Comparison of ENCODE assay signal across 1 mouse cellular context in the genomic region with DNA sequence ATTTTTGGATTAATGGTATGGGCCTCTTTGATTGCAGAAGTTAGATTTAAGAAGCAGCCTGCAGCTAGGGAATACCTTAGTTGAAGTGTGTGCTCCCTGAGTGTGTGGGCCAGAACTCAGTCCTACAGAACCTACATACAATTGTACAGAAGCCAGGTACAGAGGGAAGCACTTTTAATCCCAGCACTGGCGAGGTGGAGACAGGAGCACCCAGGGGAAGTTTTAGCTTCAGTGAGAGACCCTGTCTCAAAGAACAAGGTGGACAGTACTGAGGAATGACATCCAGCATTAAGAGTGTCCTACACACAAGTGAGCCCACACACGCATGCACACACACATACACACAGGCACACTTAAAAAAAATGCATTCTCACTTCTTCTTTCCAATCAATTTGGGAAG.
TF ChIP-seq lines count a peak whose summit lies in the region.

No protein-coding gene starts in this region.

TF ChIP-seq in CH12.LX, 34 proteins besides CTCF, POLR2A, EP300 and RAD21:
- no peak for TF ChIP-seq USF2 (conservative IDR thresholded peaks at IDR 0.05; ENCODE audit: low read depth, low read length)
- no peak for TF ChIP-seq TBP (conservative IDR thresholded peaks at IDR 0.05; ENCODE audit: low read depth, low read length)
- TF ChIP-seq USF1 (IDR thresholded peaks at IDR 0.05; ENCODE audit: low read depth, low read length) = no peak
- no peak for TF ChIP-seq HCFC1 (IDR thresholded peaks at IDR 0.05; ENCODE audit: low read depth, low read length)
- TF ChIP-seq NELFE (IDR thresholded peaks at IDR 0.05; ENCODE audit: low read depth, low read length) = no peak
- peak; percentile 59 for TF ChIP-seq ZNF384 (IDR thresholded peaks at IDR 0.05; ENCODE audit: low read depth, low read length)
